ENCODE assay signal across 9 mouse cellular contexts in the genomic region with DNA sequence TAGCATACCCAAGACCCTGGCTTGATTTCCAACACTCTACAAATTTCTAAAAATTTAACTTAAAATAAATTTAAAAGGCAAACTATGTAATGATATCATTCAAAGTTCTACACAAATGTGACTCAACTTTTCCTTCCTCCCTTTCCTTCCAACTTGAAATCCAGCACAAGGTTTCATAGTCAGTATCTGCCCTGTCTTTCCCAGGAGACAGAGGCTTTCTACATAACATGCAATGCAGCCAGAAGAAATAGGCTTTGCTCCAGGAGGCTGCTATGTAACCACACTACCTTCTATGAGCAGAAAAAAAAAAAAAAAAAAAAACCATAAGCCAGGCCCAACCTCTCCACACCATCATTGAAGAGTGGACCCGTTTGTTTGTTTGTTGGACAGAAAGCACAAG.
"Had no signal": no experiment of that assay in that cellular context is flagged by ENCODE, and none has a peak within 500 bp of the region (broad histone marks: within the 10 kb centered on the region; RNA-seq: fewer than 3 reads in every experiment).

No protein-coding gene starts in this region.

- H3K4me3 ChIP-seq: kidney, embryonic 15.5 days; limb, embryonic 12.5 days; midbrain, embryonic 13.5 days had no signal

- H3K4me2 ChIP-seq: kidney, embryonic 15.5 days; limb, embryonic 12.5 days; midbrain, embryonic 13.5 days had no signal

- H3K9ac ChIP-seq: kidney, embryonic 15.5 days; limb, embryonic 12.5 days; liver, embryonic 14.5 days; midbrain, embryonic 13.5 days had no signal

- ATAC-seq: midbrain, embryonic 13.5 days had no signal

- H3K9me3 ChIP-seq: kidney, embryonic 15.5 days; limb, embryonic 12.5 days; midbrain, embryonic 13.5 days had no signal

- DNase-seq: kidney, postnatal 14 days; lung, adult 18-20 months; right cerebral cortex, postnatal 14 days; thymus, postnatal 4 days had no signal

- H3K36me3 ChIP-seq: kidney, embryonic 15.5 days; limb, embryonic 12.5 days; midbrain, embryonic 13.5 days had no signal

- H3K27ac ChIP-seq: kidney, embryonic 15.5 days; limb, embryonic 12.5 days; liver, embryonic 14.5 days; midbrain, embryonic 13.5 days; stomach, postnatal 0 days had no signal

- H3K27me3 ChIP-seq: kidney, embryonic 15.5 days; limb, embryonic 12.5 days; midbrain, embryonic 13.5 days had no signal
